Mouse (Mus musculus): ENCODE measurements around the gene Sync. TPM values are rescaled to one million over a fixed set of nuclear protein-coding genes. Genes with fewer than 3 reads are reported as not detected.

The Sync gene
- total RNA-seq, 1 experiment from 2014 or later = not detected

DNA sequence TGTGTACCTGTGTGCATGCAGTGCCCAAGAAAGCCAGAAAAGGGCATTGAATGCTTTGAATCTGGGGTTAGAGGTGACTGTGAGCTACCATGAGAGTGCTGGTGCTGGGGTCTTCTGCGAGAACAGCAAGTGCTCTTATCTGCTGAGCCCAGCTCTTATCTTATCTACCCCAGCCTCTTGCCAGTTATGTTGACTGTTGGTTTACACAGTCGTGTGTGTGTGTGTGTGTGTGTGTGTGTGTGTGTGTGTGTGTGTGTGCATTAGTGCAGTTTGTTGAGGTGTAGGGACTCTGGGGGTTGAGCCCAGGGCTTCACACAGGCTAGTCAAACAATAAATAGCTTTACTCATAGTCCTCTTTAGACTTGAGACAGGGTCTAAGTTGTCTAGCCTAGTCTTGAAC lies 7.8 kb downstream of the Sync start:
- no peak for ATAC-seq (replicated peaks; ENCODE audit: insufficient number of reproducible peaks, low FRiP score, low TSS enrichment, poor library complexity, severe bottlenecking)

GRCm38 (mm10) chr4:129296066-129296465 lies 8.6 kb downstream of the Sync start:
- ATAC-seq (replicated peaks; ENCODE audit: insufficient number of reproducible peaks, low FRiP score, low TSS enrichment, poor library complexity, severe bottlenecking) = no peak

GRCm38 (mm10) chr4:129297724-129298123 lies 10.3 kb downstream of the Sync start:
- no peak for ATAC-seq (replicated peaks; ENCODE audit: insufficient number of reproducible peaks, low FRiP score, low TSS enrichment, poor library complexity, severe bottlenecking)

DNA sequence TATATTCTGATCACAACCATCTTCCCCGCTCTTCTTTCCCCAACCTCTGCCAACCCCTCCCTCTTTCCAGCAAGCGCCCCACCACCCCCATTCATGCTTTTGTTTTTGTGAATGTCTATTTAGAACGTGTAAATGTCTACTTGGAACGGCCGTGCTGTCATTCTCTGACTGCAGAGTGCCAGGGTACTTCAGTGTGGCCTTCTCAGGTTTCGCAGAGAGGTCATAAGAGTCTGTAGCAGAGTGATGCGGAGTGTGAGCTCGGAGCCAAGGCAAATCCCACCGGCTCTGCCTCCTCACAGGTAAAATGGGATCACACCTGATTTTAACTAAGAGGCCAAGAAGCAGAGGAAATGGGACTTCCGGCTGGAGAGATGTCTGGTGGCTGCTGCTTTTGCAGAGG lies 11.7 kb downstream of the Sync start:
- ATAC-seq (replicated peaks; ENCODE audit: insufficient number of reproducible peaks, low FRiP score, low TSS enrichment, poor library complexity, severe bottlenecking) = no peak

- no peak for ATAC-seq (replicated peaks; ENCODE audit: insufficient number of reproducible peaks, low FRiP score, low TSS enrichment, poor library complexity, severe bottlenecking)
These were observed 16.0 kb downstream of the Sync start for GRCm38 (mm10) chr4:129303401-129303800.

DNA sequence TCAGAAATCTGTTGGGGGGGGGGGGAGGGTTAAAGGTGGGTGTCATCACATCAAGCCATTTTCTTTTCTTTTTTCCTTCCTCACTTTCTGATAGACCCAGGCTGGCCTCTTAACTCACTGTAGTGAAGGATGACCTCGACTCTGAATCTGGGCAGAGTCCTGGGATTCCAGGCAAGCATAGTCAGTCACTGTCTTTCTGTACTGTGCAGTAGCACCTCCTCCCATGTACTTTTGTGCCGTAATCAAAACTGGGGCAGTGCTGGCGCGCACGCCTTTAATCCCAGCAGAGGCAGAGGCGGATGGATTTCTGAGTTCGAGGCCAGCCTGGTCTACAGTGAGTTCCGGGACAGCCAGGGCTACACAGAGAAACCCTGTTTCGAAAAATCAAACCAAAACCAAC lies 16.4 kb downstream of the Sync start:
- no peak for ATAC-seq (replicated peaks; ENCODE audit: insufficient number of reproducible peaks, low FRiP score, low TSS enrichment, poor library complexity, severe bottlenecking)

GRCm38 (mm10) chr4:129304306-129304705 lies 16.9 kb downstream of the Sync start:
- ATAC-seq (replicated peaks; ENCODE audit: insufficient number of reproducible peaks, low FRiP score, low TSS enrichment, poor library complexity, severe bottlenecking) = no peak

GRCm38 (mm10) chr4:129307936-129308335 lies 20.5 kb downstream of the Sync start:
- no peak for ATAC-seq (replicated peaks; ENCODE audit: insufficient number of reproducible peaks, low FRiP score, low TSS enrichment, poor library complexity, severe bottlenecking)

- no peak for ATAC-seq (replicated peaks; ENCODE audit: insufficient number of reproducible peaks, low FRiP score, low TSS enrichment, poor library complexity, severe bottlenecking)
These were observed 26.5 kb downstream of the Sync start for GRCm38 (mm10) chr4:129313886-129314285.

GRCm38 (mm10) chr4:129320876-129321275 lies 33.5 kb downstream of the Sync start:
- no peak for ATAC-seq (replicated peaks; ENCODE audit: insufficient number of reproducible peaks, low FRiP score, low TSS enrichment, poor library complexity, severe bottlenecking)

- no peak for ATAC-seq (replicated peaks; ENCODE audit: insufficient number of reproducible peaks, low FRiP score, low TSS enrichment, poor library complexity, severe bottlenecking)
These were observed 34.6 kb downstream of the Sync start for GRCm38 (mm10) chr4:129322042-129322441.

DNA sequence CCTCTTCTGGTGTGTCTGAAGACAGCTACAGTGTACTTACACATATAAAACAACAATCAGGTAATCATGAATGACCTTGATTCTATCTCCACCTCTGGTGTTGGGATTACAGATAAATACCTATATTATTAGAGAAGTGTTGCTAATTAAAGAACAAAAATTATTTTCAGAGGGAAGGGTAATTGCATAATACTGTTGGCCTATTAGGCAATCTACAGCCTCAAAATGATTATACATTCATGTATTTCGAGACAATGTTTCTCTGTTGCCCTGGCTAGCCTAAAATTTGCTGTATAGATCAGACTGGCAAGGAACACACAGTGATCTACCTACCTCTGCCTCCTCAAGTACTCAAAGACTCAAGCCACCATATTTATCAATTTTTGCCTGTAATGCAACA lies 36.1 kb downstream of the Sync start:
- no peak for ATAC-seq (replicated peaks; ENCODE audit: insufficient number of reproducible peaks, low FRiP score, low TSS enrichment, poor library complexity, severe bottlenecking)

GRCm38 (mm10) chr4:129324756-129325155 lies 37.3 kb downstream of the Sync start:
- ATAC-seq (replicated peaks; ENCODE audit: insufficient number of reproducible peaks, low FRiP score, low TSS enrichment, poor library complexity, severe bottlenecking) = no peak

DNA sequence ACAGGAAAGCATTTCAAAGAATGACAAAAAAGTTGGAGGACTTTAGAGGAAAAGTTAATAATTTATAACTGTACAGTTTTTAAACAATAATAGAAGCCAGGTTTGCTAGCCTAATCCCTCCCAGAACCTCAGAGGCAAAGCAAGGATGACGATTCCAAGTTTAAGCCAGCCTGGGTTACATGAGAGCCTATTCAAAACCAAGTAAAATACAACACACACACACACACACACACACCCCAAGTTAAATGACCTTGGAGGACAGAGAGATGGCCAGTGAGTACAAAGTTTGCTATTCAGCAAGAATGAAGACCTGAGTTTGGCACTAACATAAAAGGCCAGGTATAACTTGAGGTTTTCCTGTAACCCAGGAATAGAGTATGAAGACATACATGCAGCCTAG lies 38.8 kb downstream of the Sync start:
- no peak for ATAC-seq (replicated peaks; ENCODE audit: insufficient number of reproducible peaks, low FRiP score, low TSS enrichment, poor library complexity, severe bottlenecking)

- no peak for ATAC-seq (replicated peaks; ENCODE audit: insufficient number of reproducible peaks, low FRiP score, low TSS enrichment, poor library complexity, severe bottlenecking)
These were observed 45.4 kb downstream of the Sync start for GRCm38 (mm10) chr4:129332846-129333245.

GRCm38 (mm10) chr4:129334677-129335215 lies 47.3 kb downstream of the Sync start:
- ATAC-seq (replicated peaks; ENCODE audit: insufficient number of reproducible peaks, low FRiP score, low TSS enrichment, poor library complexity, severe bottlenecking) = no peak

DNA sequence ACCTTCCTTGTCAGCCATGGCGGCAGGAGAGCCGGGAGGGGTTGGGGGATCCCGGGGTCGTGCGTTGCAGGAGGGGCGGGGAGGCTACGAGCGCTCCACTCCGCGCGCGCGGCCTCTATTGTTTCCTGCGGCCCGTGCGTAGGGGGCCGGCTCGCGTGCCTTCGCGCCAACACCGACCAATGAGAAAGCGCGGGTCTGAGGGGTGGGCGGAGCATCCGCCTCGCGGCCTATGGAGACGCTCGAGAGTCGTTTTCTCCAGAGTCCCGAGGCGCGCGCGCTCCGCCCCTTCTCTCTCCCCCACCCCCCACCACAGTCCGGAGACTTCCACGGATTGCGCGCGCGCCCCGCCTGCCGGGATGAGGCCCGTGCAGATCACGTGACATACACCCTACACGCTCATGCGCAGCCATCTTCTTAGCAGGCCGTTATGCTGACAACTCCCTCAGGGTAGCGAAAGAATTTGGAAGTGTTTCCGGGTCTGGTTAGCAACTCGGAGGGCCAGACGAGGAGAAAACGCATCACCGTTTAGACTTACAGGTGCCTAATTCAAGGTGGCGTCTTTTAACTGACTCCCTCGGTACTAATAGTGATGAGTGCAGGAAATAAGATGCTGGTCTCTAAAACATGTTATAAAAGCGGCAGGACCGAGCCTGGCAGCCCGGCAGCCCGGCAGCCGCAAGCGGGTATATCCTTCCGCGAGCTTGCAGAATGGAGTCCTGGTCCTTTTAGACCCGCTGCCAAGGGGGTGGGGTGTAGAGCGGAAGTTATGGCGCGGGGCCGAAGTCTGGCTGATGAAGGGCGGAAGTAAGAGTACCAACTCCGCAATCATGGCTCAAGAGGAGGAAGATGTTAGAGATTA lies 48.0 kb downstream of the Sync start, which contains the start of the genes Rbbp4 and Zbtb8os:
Rbbp4 (minus strand) TSS at position 155 of the 859 bp plus-strand sequence.
Zbtb8os (plus strand) TSS at position 480 of the 859 bp plus-strand sequence.
- peak; percentile 85 for ATAC-seq (replicated peaks; ENCODE audit: insufficient number of reproducible peaks, low FRiP score, low TSS enrichment, poor library complexity, severe bottlenecking)

GRCm38 (mm10) chr4:129336291-129336690 lies 48.9 kb downstream of the Sync start:
- no peak for ATAC-seq (replicated peaks; ENCODE audit: insufficient number of reproducible peaks, low FRiP score, low TSS enrichment, poor library complexity, severe bottlenecking)

- ATAC-seq (replicated peaks; ENCODE audit: insufficient number of reproducible peaks, low FRiP score, low TSS enrichment, poor library complexity, severe bottlenecking) = no peak
These were observed 52.3 kb downstream of the Sync start for GRCm38 (mm10) chr4:129339743-129340142.

- ATAC-seq (replicated peaks; ENCODE audit: insufficient number of reproducible peaks, low FRiP score, low TSS enrichment, poor library complexity, severe bottlenecking) = no peak
These were observed 54.5 kb downstream of the Sync start for GRCm38 (mm10) chr4:129341888-129342287.
